Mouse (Mus musculus): Measurements from ENCODE around the gene Sh3rf3.
A peak's percentile ranks its signal among the peaks of the same experiment; 100 is the strongest.

Sh3rf3 gene

GRCm38 (mm10) chr10:58915301-58916245, 102.4 kb downstream of the Sh3rf3 start:
- DNase-seq (ENCODE audit: low read depth, low spot score): no peak

- no peak for DNase-seq (ENCODE audit: low read depth, low spot score)
Observed at GRCm38 (mm10) chr10:58921643-58922188, 108.6 kb downstream of the Sh3rf3 start.

GRCm38 (mm10) chr10:58922216-58922829, 109.2 kb downstream of the Sh3rf3 start:
- DNase-seq (ENCODE audit: low read depth, low spot score): no peak

- DNase-seq (ENCODE audit: low read depth, low spot score): no peak
Observed at GRCm38 (mm10) chr10:58922993-58923392, 109.8 kb downstream of the Sh3rf3 start.

- peak; percentile 81 for DNase-seq (ENCODE audit: low read depth, low spot score)
Observed at GRCm38 (mm10) chr10:58926578-58926977, 113.4 kb downstream of the Sh3rf3 start.

- no peak for DNase-seq (ENCODE audit: low read depth, low spot score)
Observed at GRCm38 (mm10) chr10:58928952-58929442, 115.8 kb downstream of the Sh3rf3 start.

DNA sequence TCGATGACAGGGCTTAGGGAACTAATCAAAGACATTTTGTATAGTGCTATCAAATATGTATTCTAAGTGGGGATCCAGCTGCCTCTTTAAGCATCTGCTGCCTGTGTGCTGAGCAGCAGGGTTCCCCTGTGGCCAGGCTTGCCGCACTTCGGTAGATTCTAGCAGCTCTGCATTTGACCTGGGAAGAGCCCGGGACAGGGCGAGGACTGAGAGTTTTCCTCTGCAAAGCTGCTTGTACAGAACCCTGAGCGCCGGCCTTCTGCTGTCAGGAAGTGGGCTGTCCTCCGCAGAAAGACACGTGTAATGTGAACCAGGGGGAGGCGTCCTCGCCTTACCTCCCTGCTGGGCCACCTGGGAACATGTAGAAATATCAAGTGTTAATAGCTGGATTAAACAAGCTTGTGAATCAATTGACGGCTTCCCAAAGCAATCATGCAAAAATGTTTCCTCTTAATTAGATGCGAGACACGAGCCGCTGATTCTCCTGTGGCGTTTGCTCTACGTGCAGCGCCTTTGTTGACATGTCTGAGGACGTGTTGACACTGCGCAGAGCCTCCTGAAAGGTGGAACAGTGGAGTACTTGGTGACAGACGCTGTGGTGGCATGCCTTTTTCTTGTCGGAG, 119.1 kb downstream of the Sh3rf3 start:
- no peak for DNase-seq (ENCODE audit: low read depth, low spot score)

DNA sequence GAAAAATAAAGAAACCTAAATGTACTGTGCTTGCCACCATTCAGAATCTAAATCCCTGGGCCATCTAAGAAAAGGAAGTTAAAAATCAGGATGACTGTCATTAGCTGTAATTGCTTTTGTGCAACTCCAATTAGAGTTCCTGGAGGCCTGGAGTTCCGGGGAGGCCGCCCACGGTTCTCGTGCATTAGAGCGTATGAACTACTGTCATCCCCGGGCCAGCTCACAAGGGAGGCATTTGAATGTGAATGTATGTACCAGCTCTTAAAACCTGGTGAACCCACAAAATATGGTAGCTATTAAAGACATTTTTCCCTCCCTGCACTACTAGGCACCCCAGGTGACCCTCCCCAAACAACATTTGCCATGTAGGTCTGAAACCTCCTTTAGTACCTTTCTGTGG, 122.4 kb downstream of the Sh3rf3 start:
- no peak for DNase-seq (ENCODE audit: low read depth, low spot score)

DNA sequence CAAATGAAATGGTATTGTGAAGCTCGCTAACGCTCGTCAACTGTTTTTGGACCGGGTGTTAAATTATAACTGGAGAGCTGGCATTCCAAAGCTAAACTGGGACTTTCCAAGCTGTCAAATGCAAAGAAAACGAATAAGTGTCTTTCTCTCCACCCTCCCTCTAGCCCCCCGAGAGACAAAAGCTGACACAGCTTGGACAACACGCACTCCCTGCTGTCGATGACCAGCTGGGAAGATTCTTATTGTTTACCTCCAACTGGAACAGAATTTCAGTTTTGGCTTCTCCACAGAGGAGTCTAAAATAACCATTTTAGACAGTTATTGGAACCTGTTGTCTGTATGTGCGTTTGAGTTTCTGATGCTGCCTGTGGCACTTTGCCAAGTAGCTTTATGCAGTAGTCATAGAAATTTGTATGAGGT, 123.3 kb downstream of the Sh3rf3 start:
- DNase-seq (ENCODE audit: low read depth, low spot score): peak; percentile 65

DNA sequence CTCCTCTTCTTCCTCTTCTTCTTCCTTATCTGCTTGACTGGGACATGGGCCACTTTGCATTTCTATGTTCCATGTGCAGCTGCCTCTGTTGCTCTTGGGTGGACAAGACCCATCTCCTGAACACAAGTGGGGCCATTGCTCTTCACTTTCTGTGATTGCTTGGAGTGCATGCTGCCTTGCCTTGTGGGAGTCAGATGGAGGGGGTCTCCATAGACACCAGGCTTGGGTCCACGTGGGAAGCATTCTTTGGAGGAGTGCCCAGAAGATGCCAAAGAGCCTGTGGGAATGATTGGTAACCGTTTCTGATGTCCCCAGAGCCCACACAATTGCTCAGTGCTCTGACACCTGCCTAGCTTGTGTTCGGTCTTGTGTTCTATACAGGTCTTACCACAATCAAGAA, 124.4 kb downstream of the Sh3rf3 start:
- DNase-seq (ENCODE audit: low read depth, low spot score): no peak

DNA sequence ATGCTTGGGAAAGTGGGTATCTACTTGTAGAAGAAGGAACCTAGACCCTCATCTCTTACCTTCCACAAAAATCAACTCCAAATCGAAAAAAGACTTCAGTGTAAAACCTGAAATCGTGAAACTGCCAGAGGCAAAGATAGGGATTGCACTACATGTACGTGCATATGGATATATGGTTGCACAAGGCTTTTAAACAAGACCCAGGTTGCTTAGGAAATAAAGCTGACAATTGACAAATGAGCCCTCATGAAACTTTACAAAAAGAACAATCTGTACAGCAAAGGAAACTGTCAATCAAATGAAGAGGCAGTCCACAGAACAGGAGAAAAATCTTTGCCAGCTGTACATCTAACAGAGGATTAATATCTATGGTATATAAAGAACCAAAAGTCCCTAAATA, 129.7 kb downstream of the Sh3rf3 start:
- DNase-seq (ENCODE audit: low read depth, low spot score): no peak

DNA sequence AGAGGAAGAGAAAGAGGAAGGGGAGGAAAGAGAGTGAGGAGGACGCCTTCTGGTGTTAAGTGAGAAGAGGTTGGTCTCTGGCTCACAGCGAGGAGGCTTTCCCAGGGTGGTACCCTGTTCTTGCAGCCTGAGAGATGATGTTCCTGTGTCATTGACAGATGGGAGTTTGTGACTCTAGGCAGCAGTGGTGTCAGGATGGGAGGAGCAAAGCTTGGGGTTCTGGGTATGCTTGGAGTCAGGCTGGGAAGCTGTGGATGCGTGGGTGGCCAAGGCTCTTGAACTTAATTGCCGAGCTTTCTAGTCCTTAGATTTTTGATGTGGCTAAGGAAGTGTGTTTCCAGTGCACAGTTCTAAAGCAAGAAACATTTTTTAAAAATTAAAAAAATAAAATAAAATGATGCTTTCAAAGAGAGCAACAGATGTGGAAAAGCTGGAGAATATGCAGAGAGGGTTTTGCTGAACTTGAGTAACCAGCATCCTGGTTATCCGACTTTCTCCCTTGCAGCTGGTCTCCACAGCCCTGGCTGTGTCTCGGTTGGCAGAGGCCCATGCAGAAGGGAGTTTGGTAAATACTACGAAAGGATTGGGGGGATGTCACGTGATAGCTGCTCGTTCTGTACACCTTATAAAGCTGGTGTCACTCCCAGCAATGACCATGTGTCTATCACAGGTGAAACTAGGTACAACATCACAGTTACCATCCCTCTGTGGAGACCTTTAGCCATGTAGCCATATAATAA, 130.7 kb downstream of the Sh3rf3 start:
- no peak for DNase-seq (ENCODE audit: low read depth, low spot score)

GRCm38 (mm10) chr10:58944930-58945329, 131.8 kb downstream of the Sh3rf3 start:
- no peak for DNase-seq (ENCODE audit: low read depth, low spot score)

- no peak for DNase-seq (ENCODE audit: low read depth, low spot score)
Observed at GRCm38 (mm10) chr10:58949770-58950638, 136.8 kb downstream of the Sh3rf3 start.

GRCm38 (mm10) chr10:58960193-58960592, 147.0 kb downstream of the Sh3rf3 start:
- DNase-seq (ENCODE audit: low read depth, low spot score): no peak

DNA sequence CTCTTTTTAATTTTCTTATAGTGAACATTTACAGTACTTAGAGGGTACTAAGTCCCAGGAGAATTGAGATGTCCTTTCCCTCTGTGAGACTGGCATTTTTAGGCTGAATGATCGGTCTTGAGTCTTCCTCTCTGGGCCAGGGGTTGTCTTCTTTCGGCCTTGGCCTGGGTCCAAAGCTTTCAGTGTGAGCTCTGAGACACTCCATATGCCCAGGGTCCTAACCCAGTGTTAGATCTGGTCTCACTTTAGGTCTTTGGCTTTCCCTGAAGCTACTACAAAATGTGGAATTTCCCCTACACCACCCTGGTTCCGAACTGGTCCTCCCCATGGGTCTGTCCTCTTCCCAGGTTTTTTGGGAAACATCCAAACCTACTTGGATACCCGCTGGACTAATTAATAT, 155.1 kb downstream of the Sh3rf3 start:
- no peak for DNase-seq (ENCODE audit: low read depth, low spot score)

GRCm38 (mm10) chr10:58969351-58969750, 156.2 kb downstream of the Sh3rf3 start:
- no peak for DNase-seq (ENCODE audit: low read depth, low spot score)

DNA sequence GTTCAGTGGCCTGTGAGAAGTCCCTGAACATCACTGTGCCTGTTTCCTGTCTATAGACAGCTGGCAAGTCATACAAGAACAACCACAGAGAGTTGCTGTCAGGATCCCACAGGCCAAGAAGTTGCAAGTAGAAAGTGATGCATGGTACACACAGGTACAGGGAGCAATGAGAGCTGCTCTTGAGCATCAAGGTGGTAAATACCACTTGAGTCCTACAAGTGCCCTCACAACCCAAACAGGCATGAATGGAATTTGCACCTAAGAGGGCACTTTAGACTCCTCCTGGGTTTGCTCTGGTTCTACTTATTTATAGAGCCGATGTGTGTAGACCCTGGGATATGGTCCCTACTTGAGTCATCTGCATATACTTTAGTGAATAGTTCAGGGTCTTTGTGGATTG, 159.0 kb downstream of the Sh3rf3 start:
- DNase-seq (ENCODE audit: low read depth, low spot score): no peak

DNA sequence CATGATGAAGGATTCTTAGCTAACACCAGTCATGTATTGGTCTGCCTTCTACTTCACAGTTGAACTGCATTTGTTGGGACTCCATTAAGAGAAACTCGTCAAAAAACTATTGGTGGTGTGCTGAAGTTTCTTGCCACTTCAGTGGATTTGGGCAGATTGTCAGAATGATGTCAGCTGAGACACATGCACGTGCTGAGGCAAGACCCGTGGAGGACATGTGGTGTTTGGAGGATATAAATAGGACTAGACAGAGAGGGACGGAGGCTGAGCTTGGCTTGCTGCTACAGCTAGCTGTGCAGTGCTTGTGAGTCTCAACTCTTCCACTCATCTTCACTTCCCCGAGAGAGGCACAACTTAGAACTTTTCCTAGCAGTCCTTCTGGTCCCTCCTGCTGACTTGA, 161.0 kb downstream of the Sh3rf3 start:
- DNase-seq (ENCODE audit: low read depth, low spot score): no peak

DNA sequence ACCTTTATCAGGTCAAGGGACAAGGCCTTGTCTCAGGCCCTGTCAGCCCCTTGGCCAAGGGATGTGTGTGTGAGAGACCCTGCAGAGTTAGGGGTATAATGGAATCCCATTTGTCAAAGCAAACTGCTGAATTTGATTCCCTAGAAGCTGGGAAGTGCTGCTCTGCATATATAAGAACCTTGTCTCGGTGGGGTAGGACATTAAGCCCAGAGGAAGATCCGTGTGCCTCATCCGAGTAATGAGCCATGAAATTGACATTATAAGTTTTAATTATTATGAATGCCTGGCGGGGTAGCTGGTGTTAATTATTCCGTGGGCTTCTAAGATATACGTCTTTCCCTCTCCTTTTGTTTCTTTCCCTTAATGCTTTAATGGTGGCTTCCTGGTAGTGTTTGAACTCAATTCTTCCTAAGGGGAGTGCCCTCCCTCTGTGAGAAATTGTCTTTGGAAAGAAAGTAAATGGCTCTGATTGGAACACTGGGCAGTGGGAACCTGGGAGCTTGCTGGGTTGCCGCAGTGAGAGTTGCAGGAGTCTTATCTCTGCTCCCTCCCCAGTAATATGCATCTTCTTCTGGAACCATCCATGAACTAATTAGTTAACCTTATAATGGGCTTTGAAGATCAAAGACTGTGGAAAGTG, 166.3 kb downstream of the Sh3rf3 start:
- DNase-seq (ENCODE audit: low read depth, low spot score): no peak

All from telencephalon, adult 2 months (tissue).